ENCODE assay signal across 7 mouse cellular contexts in the genomic region with DNA sequence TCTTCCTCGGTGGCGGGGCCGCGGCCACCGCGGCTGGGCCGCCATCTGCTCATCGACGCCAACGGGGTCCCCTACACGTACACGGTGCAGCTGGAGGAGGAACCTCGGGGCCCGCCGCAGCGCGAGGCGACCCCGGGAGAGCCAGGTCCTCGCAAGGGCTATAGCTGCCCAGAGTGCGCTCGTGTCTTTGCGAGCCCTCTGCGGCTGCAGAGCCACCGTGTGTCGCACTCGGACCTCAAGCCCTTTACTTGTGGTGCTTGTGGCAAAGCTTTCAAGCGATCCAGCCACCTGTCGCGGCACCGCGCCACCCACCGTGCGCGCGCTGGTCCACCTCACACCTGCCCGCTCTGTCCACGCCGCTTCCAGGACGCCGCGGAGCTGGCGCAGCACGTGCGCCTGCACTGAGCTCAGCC. TPM values are rescaled to one million over a fixed set of nuclear protein-coding genes. Genes with fewer than 3 reads are reported as not detected.
DNase-seq lines count a peak whose midpoint lies in the region; ATAC-seq and TF ChIP-seq lines count a peak whose summit lies in the region.

No protein-coding gene starts in this region.

- no peak for TF ChIP-seq CTCF in lung, embryonic 14.5 days (IDR thresholded peaks at IDR 0.05; ENCODE audit: low read depth)
- no peak for TF ChIP-seq CTCF in small intestine, adult 2 months (IDR thresholded peaks at IDR 0.05; ENCODE audit: extremely low read depth, insufficient read length, insufficient replicate concordance, low read depth, low read length)

- peak overlapping the region; percentile 86 for H3K9ac ChIP-seq in lung, embryonic 14.5 days
- 0 out of 2 replicates have a peak overlapping the region, but pooled peaks have one; percentile 85 for H3K9ac ChIP-seq in embryonic facial prominence, embryonic 15.5 days
- H3K9ac ChIP-seq in intestine, embryonic 16.5 days (ENCODE audit: low read depth, low read length) = peak overlapping the region; percentile 67

- H3K9me3 ChIP-seq in lung, embryonic 14.5 days (ENCODE audit: low read depth, low read length) = no peaks in the 10 kb centered on the region
- H3K9me3 ChIP-seq in embryonic facial prominence, embryonic 15.5 days (replicated peaks) = no peaks in the 10 kb centered on the region
- no peaks in the 10 kb centered on the region for H3K9me3 ChIP-seq in intestine, embryonic 16.5 days (ENCODE audit: control insufficient read depth, low read length)

- TF ChIP-seq POLR2A in small intestine, adult 2 months (IDR thresholded peaks at IDR 0.05; ENCODE audit: low read depth, low read length) = no peak

- peaks cover 63% of the 10 kb centered on the region for H3K27me3 ChIP-seq in lung, embryonic 14.5 days (ENCODE audit: insufficient read depth, low read length)
- peaks cover 34% of the 10 kb centered on the region for H3K27me3 ChIP-seq in embryonic facial prominence, embryonic 15.5 days
- peaks cover 61% of the 10 kb centered on the region for H3K27me3 ChIP-seq in intestine, embryonic 16.5 days (replicated peaks; ENCODE audit: control insufficient read depth, insufficient read depth, low read length)
- H3K27me3 ChIP-seq in small intestine, adult 2 months (ENCODE audit: control insufficient read depth, insufficient read depth, low read length) = peaks cover 64% of the 10 kb centered on the region

- no peak overlapping the region for H3K27ac ChIP-seq in lung, embryonic 14.5 days (ENCODE audit: low read depth)
- no peak overlapping the region for H3K27ac ChIP-seq in embryonic facial prominence, embryonic 15.5 days (replicated peaks)
- H3K27ac ChIP-seq in intestine, embryonic 16.5 days (ENCODE audit: low read length) = no peak overlapping the region
- no peak overlapping the region for H3K27ac ChIP-seq in small intestine, adult 2 months (ENCODE audit: insufficient read depth, low read depth, low read length)

- H3K4me1 ChIP-seq in lung, embryonic 14.5 days (ENCODE audit: insufficient read depth) = peaks cover 25% of the 10 kb centered on the region
- peaks cover 63% of the 10 kb centered on the region for H3K4me1 ChIP-seq in embryonic facial prominence, embryonic 15.5 days
- peaks cover 38% of the 10 kb centered on the region for H3K4me1 ChIP-seq in intestine, embryonic 16.5 days (ENCODE audit: control insufficient read depth, insufficient read depth, low read length)
- peaks cover 6% of the 10 kb centered on the region for H3K4me1 ChIP-seq in small intestine, adult 2 months (ENCODE audit: control insufficient read depth, insufficient read depth, insufficient read length, low read length)

- no peaks in the 10 kb centered on the region for H3K36me3 ChIP-seq in lung, embryonic 14.5 days (ENCODE audit: insufficient read depth)
- H3K36me3 ChIP-seq in embryonic facial prominence, embryonic 15.5 days = no peaks in the 10 kb centered on the region
- H3K36me3 ChIP-seq in intestine, embryonic 16.5 days (ENCODE audit: control insufficient read depth, insufficient read depth, low read length) = no peaks in the 10 kb centered on the region
- H3K36me3 ChIP-seq in small intestine, adult 2 months (ENCODE audit: control insufficient read depth, insufficient read depth, low read length) = no peaks in the 10 kb centered on the region

- WGBS in lung, embryonic 14.5 days = 3% methylated on average over 45 of the region's 45 CpGs
- WGBS in embryonic facial prominence, embryonic 15.5 days = 7% methylated on average over 45 of the region's 45 CpGs
- 3% methylated on average over 45 of the region's 45 CpGs for WGBS in intestine, embryonic 16.5 days
- 8% methylated on average over 45 of the region's 45 CpGs for WGBS in small intestine, adult 2 months

- no peak for DNase-seq in lung, embryonic 14.5 days
- DNase-seq in lung, postnatal 36 days = no peak
- no peak for DNase-seq in T-cell, adult 2 months (ENCODE audit: low spot score)

- ATAC-seq in lung, embryonic 14.5 days (ENCODE audit: insufficient read depth) = no peak
- ATAC-seq in embryonic facial prominence, embryonic 15.5 days (ENCODE audit: insufficient number of reproducible peaks, low FRiP score, low TSS enrichment, low read depth) = no peak
- ATAC-seq in intestine, embryonic 16.5 days = no peak
- ATAC-seq in megakaryocyte progenitor cell, adult 5-6 weeks (replicated peaks; ENCODE audit: poor library complexity) = no peak

- H3K4me2 ChIP-seq in lung, embryonic 14.5 days = peak overlapping the region; percentile 78
- peak overlapping the region; percentile 90 for H3K4me2 ChIP-seq in embryonic facial prominence, embryonic 15.5 days (replicated peaks)
- peak overlapping the region; percentile 87 for H3K4me2 ChIP-seq in intestine, embryonic 16.5 days (ENCODE audit: low read depth, low read length)

- peak overlapping the region; percentile 68 for H3K4me3 ChIP-seq in lung, embryonic 14.5 days (ENCODE audit: low read depth, low read length)
- peak overlapping the region; percentile 82 for H3K4me3 ChIP-seq in embryonic facial prominence, embryonic 15.5 days (replicated peaks)
- peak overlapping the region; percentile 76 for H3K4me3 ChIP-seq in intestine, embryonic 16.5 days (ENCODE audit: low read length)
- peak overlapping the region; percentile 18 for H3K4me3 ChIP-seq in small intestine, adult 2 months (ENCODE audit: low read depth, low read length)

RNA-seq across cellular contexts. Expression of a gene that starts 1.6 kb away (rescaled TPM):
- polyA plus RNA-seq in lung, embryonic 14.5 days (2014; fragmentation: Nextera tagmentation; extraction: Ambion mirVana) = 44.5 and 45.1 TPM in 2 replicates
- 36.8 and 43.1 TPM in 2 replicates for polyA plus RNA-seq in embryonic facial prominence, embryonic 15.5 days (2015; fragmentation: Nextera tagmentation; extraction: Ambion mirVana)
- 18.2 and 20.2 TPM in 2 replicates for polyA plus RNA-seq in intestine, embryonic 16.5 days (2015; fragmentation: Nextera tagmentation; extraction: Ambion mirVana)
- polyA plus RNA-seq in small intestine, adult 2 months (2012; rRNA removed) = 12.2 and 17.6 TPM in 2 replicates
- total RNA-seq in megakaryocyte progenitor cell, adult 5-6 weeks (2015) = 2.3 and 3.0 TPM in 2 replicates
- 0.24 and 0.67 TPM in 2 replicates for total RNA-seq in megakaryocyte progenitor cell, adult 5-6 weeks (2017)

RNA-seq across cellular contexts. Expression of a gene that starts 9.0 kb away (rescaled TPM):
- polyA plus RNA-seq in lung, embryonic 14.5 days (2014; fragmentation: Nextera tagmentation; extraction: Ambion mirVana) = 145 and 162 TPM in 2 replicates
- 116 and 124 TPM in 2 replicates for polyA plus RNA-seq in embryonic facial prominence, embryonic 15.5 days (2015; fragmentation: Nextera tagmentation; extraction: Ambion mirVana)
- polyA plus RNA-seq in intestine, embryonic 16.5 days (2015; fragmentation: Nextera tagmentation; extraction: Ambion mirVana) = 107 and 112 TPM in 2 replicates
- 76.6 and 150 TPM in 2 replicates for polyA plus RNA-seq in small intestine, adult 2 months (2012; rRNA removed)
- total RNA-seq in megakaryocyte progenitor cell, adult 5-6 weeks (2015) = 99.3 TPM in 2 replicates
- total RNA-seq in megakaryocyte progenitor cell, adult 5-6 weeks (2017) = 225 and 247 TPM in 2 replicates

RNA-seq across cellular contexts. Expression of a gene that starts 14.7 kb away (rescaled TPM):
- 4.2 and 4.6 TPM in 2 replicates for polyA plus RNA-seq in lung, embryonic 14.5 days (2014; fragmentation: Nextera tagmentation; extraction: Ambion mirVana)
- 6.7 and 7.5 TPM in 2 replicates for polyA plus RNA-seq in embryonic facial prominence, embryonic 15.5 days (2015; fragmentation: Nextera tagmentation; extraction: Ambion mirVana)
- 7.9 and 8.0 TPM in 2 replicates for polyA plus RNA-seq in intestine, embryonic 16.5 days (2015; fragmentation: Nextera tagmentation; extraction: Ambion mirVana)
- 3.2 and 7.7 TPM in 2 replicates for polyA plus RNA-seq in small intestine, adult 2 months (2012; rRNA removed)
- 0.72 and 1.5 TPM in 2 replicates for total RNA-seq in megakaryocyte progenitor cell, adult 5-6 weeks (2015)
- 1.6 and 1.7 TPM in 2 replicates for total RNA-seq in megakaryocyte progenitor cell, adult 5-6 weeks (2017)

RNA-seq across cellular contexts. Expression of a gene that starts 19.0 kb away (rescaled TPM):
- not detected in 2 replicates for polyA plus RNA-seq in lung, embryonic 14.5 days (2014; fragmentation: Nextera tagmentation; extraction: Ambion mirVana)
- polyA plus RNA-seq in embryonic facial prominence, embryonic 15.5 days (2015; fragmentation: Nextera tagmentation; extraction: Ambion mirVana) = not detected in 2 replicates
- polyA plus RNA-seq in intestine, embryonic 16.5 days (2015; fragmentation: Nextera tagmentation; extraction: Ambion mirVana) = not detected in 2 replicates
- polyA plus RNA-seq in small intestine, adult 2 months (2012; rRNA removed) = not detected in 2 replicates
- total RNA-seq in megakaryocyte progenitor cell, adult 5-6 weeks (2015) = not detected in 2 replicates
- 0.88 TPM in 1 of 2 replicates, not detected in the other for total RNA-seq in megakaryocyte progenitor cell, adult 5-6 weeks (2017)

RNA-seq across cellular contexts. Expression of a gene that starts 27.1 kb away (rescaled TPM):
- polyA plus RNA-seq in lung, embryonic 14.5 days (2014; fragmentation: Nextera tagmentation; extraction: Ambion mirVana) = 76.0 and 77.9 TPM in 2 replicates
- 66.5 and 70.6 TPM in 2 replicates for polyA plus RNA-seq in embryonic facial prominence, embryonic 15.5 days (2015; fragmentation: Nextera tagmentation; extraction: Ambion mirVana)
- 75.0 and 87.4 TPM in 2 replicates for polyA plus RNA-seq in intestine, embryonic 16.5 days (2015; fragmentation: Nextera tagmentation; extraction: Ambion mirVana)
- polyA plus RNA-seq in small intestine, adult 2 months (2012; rRNA removed) = 240 and 483 TPM in 2 replicates
- 41.0 and 42.0 TPM in 2 replicates for total RNA-seq in megakaryocyte progenitor cell, adult 5-6 weeks (2015)
- 37.0 and 51.5 TPM in 2 replicates for total RNA-seq in megakaryocyte progenitor cell, adult 5-6 weeks (2017)

Comparison
In these comparisons a context has a peak if more than half of its experiments do, and no peak if none do; other contexts are left out.
1. H3K4me3 ChIP-seq: peak in every context shown above with its lines; median percentile 82 in embryonic facial prominence, embryonic 15.5 days; 76 in intestine, embryonic 16.5 days; 68 in lung, embryonic 14.5 days; 18 in small intestine, adult 2 months.